Mouse (Mus musculus): ENCODE measurements around the gene Szrd1. TPM values are rescaled to one million over a fixed set of nuclear protein-coding genes. Genes with fewer than 3 reads are reported as not detected.

The Szrd1 gene
- polyA plus RNA-seq, 1 experiment from 2014 or later = 24.4 TPM

DNA sequence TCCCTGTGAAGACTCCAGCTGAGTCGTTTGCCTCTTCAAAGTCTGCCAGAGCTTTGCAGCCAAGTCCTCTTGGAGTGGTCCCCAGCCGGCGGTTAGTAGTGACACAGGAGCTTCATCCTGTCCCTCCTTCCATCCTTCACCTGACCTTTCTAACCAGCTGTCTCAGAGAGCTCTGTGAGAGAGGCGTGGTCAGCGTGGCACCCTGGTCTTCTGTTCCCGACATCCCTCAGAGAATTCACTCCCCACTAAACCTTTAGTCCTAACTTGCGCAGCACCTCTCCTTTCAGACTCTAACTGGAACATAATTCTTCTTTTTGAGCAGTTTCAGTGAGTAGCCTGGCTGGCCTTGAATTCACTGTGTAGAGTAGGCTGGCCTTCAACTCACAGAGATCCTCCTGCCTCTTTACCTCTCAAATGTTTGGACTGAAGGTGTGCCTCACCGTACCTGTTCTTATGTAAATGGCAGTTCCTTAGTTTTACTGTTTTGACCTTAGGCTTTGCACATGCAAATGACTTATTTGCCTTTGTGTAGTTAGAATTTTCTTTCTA is 26.2 kb upstream of the Szrd1 start:
- 88% methylated on average over 8 of the region's 8 CpGs for WGBS
- no peaks in the 10 kb centered on the region for H3K27me3 ChIP-seq (replicated peaks)
- H3K9ac ChIP-seq = no peak overlapping the region
- ATAC-seq (replicated peaks) = no peak
- H3K9me3 ChIP-seq = no peaks in the 10 kb centered on the region
- no peak overlapping the region for H3K27ac ChIP-seq
- H3K4me3 ChIP-seq = no peak overlapping the region
- H3K4me1 ChIP-seq = no peaks in the 10 kb centered on the region
- H3K36me3 ChIP-seq (replicated peaks) = peaks cover 15% of the 10 kb centered on the region
- H3K4me2 ChIP-seq = no peak overlapping the region

- Histone ChIP-seq H3K9me3 (no peaks in the 10 kb centered on the region), H3K4me2 (no peak overlapping the region), H3K4me3 (no peak overlapping the region), H3K36me3 (replicated peaks) (peaks cover 6% of the 10 kb centered on the region; the same call in 1 of the 2 replicates), H3K27me3 (replicated peaks) (no peaks in the 10 kb centered on the region), H3K9ac (no peak overlapping the region), H3K4me1 (no peaks in the 10 kb centered on the region; the same call in 1 of the 2 replicates), H3K27ac (no peak overlapping the region)
- WGBS = 96% methylated on average over 5 of the region's 5 CpGs
- ATAC-seq (replicated peaks) = no peak
These were observed 24.2 kb upstream of the Szrd1 start for GRCm38 (mm10) chr4:141163729-141164128.

- H3K27me3 ChIP-seq (replicated peaks) = no peaks in the 10 kb centered on the region
- no peak overlapping the region for H3K4me3 ChIP-seq
- H3K27ac ChIP-seq = no peak overlapping the region
- H3K9ac ChIP-seq = no peak overlapping the region
- no peak overlapping the region for H3K4me2 ChIP-seq
- 93% methylated on average over 6 of the region's 6 CpGs for WGBS
- no peaks in the 10 kb centered on the region for H3K36me3 ChIP-seq (replicated peaks)
- no peak for ATAC-seq (replicated peaks)
- no peaks in the 10 kb centered on the region for H3K9me3 ChIP-seq
- H3K4me1 ChIP-seq = peaks cover 4% of the 10 kb centered on the region
These were observed 22.2 kb upstream of the Szrd1 start for GRCm38 (mm10) chr4:141161699-141162208.

GRCm38 (mm10) chr4:141160193-141160592 is 20.6 kb upstream of the Szrd1 start:
- H3K4me3 ChIP-seq = no peak overlapping the region
- H3K9ac ChIP-seq = no peak overlapping the region
- no peak overlapping the region for H3K27ac ChIP-seq
- no peaks in the 10 kb centered on the region for H3K27me3 ChIP-seq (replicated peaks)
- WGBS = 92% methylated on average over 4 of the region's 4 CpGs
- no peak overlapping the region for H3K4me2 ChIP-seq
- ATAC-seq (replicated peaks) = no peak
- H3K36me3 ChIP-seq (replicated peaks) = no peaks in the 10 kb centered on the region
- H3K4me1 ChIP-seq = peaks cover 4% of the 10 kb centered on the region
- no peaks in the 10 kb centered on the region for H3K9me3 ChIP-seq

- H3K4me3 ChIP-seq = no peak overlapping the region
- H3K9me3 ChIP-seq = no peaks in the 10 kb centered on the region
- 82% methylated on average over 5 of the region's 5 CpGs for WGBS
- H3K9ac ChIP-seq = no peak overlapping the region
- H3K27ac ChIP-seq = no peak overlapping the region
- H3K36me3 ChIP-seq (replicated peaks) = no peaks in the 10 kb centered on the region
- no peak overlapping the region for H3K4me2 ChIP-seq
- H3K27me3 ChIP-seq (replicated peaks) = no peaks in the 10 kb centered on the region
- ATAC-seq (replicated peaks) = no peak
- H3K4me1 ChIP-seq = peaks cover 4% of the 10 kb centered on the region
These were observed 20.1 kb upstream of the Szrd1 start for GRCm38 (mm10) chr4:141159666-141160065.

DNA sequence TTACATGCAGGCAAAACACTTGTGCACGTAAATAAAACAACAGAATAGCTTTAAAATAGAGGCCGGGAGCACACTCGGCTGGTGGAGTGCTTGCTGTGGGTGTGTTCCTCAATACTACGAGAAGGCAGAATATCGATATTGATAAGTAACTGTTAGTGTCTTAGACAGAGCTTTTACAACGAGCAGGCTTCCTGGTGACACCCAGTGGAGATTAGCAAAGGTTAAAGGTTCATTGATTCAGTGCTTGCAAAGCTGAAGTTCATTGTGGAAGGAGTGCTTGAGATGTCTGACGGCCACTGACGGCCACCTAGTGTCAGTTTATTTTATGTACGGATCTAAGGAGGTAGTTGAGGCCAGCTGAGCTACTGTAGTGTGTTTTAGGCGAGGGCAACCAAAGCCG is 19.5 kb upstream of the Szrd1 start:
- Histone ChIP-seq H3K9ac (no peak overlapping the region), H3K4me2 (no peak overlapping the region), H3K27ac (no peak overlapping the region), H3K9me3 (no peaks in the 10 kb centered on the region), H3K4me3 (no peak overlapping the region), H3K36me3 (replicated peaks) (no peaks in the 10 kb centered on the region), H3K27me3 (replicated peaks) (no peaks in the 10 kb centered on the region), H3K4me1 (peaks cover 4% of the 10 kb centered on the region)
- ATAC-seq (replicated peaks) = no peak
- WGBS = 57% methylated on average over 11 of the region's 11 CpGs

DNA sequence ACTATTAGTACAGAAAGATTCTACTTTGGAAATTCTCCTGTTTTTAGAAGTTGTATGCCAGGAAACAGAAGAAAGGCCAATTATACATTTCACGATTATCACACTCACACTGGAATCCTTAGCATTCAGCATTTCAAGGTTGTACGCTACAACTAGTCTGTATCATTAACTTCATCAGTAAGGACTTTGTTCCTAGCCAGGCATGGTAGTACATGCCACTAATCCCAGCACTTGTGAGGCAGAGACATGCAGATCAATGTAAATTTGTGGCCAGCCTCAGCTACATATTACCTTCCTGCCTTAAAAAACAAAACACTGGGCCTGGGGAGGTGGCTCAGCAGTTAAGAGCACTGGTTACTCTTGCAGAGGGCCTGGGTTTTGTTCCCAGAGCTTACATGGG is 19.0 kb upstream of the Szrd1 start:
- Histone ChIP-seq H3K9me3 (no peaks in the 10 kb centered on the region), H3K4me2 (no peak overlapping the region), H3K27me3 (replicated peaks) (no peaks in the 10 kb centered on the region), H3K4me3 (no peak overlapping the region), H3K27ac (no peak overlapping the region), H3K4me1 (peaks cover 4% of the 10 kb centered on the region), H3K36me3 (replicated peaks) (no peaks in the 10 kb centered on the region), H3K9ac (no peak overlapping the region)
- WGBS = 95% methylated on average over 2 of the region's 2 CpGs
- no peak for ATAC-seq (replicated peaks)

GRCm38 (mm10) chr4:141157485-141157884 is 17.9 kb upstream of the Szrd1 start:
- peaks cover 7% of the 10 kb centered on the region for H3K4me1 ChIP-seq
- no peak overlapping the region for H3K4me3 ChIP-seq
- H3K27me3 ChIP-seq (replicated peaks) = no peaks in the 10 kb centered on the region
- H3K9ac ChIP-seq = no peak overlapping the region
- H3K4me2 ChIP-seq = no peak overlapping the region
- H3K9me3 ChIP-seq = no peaks in the 10 kb centered on the region
- H3K36me3 ChIP-seq (replicated peaks) = no peaks in the 10 kb centered on the region
- WGBS = 86% methylated on average over 4 of the region's 4 CpGs
- no peak overlapping the region for H3K27ac ChIP-seq
- no peak for ATAC-seq (replicated peaks)

DNA sequence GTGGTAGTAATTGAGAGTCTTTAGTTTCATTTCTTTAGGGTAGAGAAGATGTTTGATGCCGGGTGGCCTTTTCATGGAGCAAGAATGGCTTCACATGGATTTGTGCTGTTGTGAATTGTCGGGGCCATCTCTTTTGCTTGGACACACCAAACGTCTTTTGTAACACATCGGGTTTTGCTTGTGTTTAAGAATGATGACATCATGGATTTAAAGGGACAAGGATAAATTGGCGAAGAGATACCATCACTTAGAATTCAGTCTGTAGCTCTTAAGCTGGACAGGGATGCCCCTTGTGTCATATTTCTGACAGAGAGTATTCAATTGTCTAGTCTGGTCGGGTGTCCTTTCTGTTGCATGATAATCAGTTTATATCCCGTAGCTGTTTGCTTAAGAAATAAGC is 9.5 kb upstream of the Szrd1 start:
- 10% methylated on average over 7 of the region's 7 CpGs for WGBS
- H3K36me3 ChIP-seq (replicated peaks) = no peaks in the 10 kb centered on the region
- H3K9ac ChIP-seq = peak overlapping the region; percentile 75
- H3K27me3 ChIP-seq (replicated peaks) = no peaks in the 10 kb centered on the region
- no peak for ATAC-seq (replicated peaks)
- peak overlapping the region; percentile 71 for H3K4me2 ChIP-seq
- no peaks in the 10 kb centered on the region for H3K9me3 ChIP-seq
- H3K27ac ChIP-seq = peak overlapping the region; percentile 82; the same call in 1 of the 2 replicates
- peaks cover 34% of the 10 kb centered on the region for H3K4me1 ChIP-seq
- H3K4me3 ChIP-seq = peak overlapping the region; percentile 63

DNA sequence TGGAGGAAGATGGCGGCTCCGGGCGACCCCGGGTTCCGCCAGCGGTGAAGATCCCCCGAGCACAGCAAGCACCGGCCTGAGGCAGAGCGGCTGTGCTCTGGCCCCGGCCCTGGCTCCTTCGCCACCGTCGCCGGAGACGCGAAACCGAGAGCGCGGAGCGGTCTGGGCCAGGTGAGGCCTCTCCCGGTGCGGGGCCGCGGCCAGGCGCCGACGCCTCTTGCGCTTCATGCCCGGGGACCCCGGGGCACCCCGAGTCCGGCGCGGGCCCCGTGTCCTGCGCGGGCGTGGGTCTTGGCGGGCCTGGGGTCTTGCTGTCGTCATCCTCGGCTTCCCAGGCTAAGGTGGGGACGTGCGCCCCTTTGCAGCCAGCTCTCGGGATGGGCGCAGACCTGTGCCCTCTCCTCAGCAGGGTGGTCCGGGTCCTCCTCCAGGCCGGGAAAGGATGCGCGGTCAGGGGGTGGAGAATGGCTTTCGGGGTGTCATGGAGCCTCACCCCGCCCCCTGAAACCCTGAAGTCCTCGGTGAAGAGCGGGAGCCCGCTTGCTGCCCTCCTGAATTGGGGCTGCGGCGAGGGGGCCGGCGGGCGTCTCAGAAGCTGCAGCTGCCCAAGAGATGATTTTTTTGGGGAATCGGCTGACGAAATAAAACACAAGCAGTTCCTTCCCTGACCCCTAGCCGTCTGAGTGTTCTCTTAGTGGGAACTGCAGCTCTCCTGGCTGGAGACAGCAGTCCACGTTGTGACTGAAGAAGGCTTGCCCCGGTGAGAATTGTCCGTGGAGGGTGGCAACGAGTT is 8.6 kb upstream of the Szrd1 start:
- Histone ChIP-seq H3K27ac (peak overlapping the region; percentile 82), H3K4me1 (peaks cover 34% of the 10 kb centered on the region), H3K27me3 (replicated peaks) (no peaks in the 10 kb centered on the region), H3K36me3 (replicated peaks) (no peaks in the 10 kb centered on the region), H3K4me2 (peak overlapping the region; percentile 71), H3K9ac (peak overlapping the region; percentile 75), H3K9me3 (no peaks in the 10 kb centered on the region), H3K4me3 (peak overlapping the region; percentile 63)
- ATAC-seq (replicated peaks) = peak; percentile 86
- under 1% methylated on average over 66 of the region's 66 CpGs for WGBS

DNA sequence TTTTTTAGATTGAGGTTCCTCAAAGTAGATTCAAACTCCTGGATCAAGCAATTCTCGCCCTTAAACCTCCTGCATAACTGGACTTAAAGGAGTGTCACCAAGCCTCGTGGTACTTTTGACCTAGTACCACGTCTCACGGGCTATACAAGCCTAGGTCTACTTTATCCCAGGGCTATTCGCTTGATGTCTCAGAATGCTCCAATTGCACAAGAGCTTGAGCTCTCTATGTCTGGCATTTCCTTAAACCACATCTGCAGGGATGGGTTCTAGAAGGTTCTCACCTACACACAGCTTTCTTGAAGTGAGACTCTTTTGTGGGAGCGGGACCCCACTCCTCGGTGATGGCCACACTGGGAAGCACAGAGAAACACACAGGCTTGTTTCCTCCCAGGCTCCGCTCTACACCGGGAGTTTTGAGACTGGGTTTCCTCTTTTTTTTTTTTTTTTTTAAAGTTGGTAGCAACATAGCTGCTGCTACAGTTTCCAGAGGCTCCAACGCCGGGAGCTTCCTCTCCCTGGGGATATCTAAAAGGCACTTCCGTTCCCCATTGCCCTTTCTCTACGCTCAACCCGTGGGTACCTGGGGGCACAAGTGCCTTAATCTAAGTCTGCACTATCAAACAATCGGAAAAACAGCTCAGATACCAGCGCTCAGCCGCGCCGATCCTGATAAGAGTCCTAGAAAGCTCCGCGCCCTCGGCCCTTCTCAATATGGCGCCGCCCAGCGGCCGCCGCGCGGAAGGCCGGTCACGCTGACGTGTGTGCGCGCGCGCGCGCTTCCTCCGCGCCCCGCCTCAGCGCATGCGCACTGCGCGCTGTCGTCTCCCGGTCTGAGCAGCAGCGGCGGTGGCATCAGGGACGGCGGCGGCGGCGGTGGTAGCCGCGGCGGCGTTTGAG is 7.8 kb upstream of the Szrd1 start, which contains the start of gene Fbxo42:
Fbxo42 (plus strand) TSS at position 802 of the 897 bp plus-strand sequence.
- 8% methylated on average over 58 of the region's 58 CpGs for WGBS
- H3K27ac ChIP-seq = peak within 1 kb of the TSS; percentile 82
- no peaks in the 10 kb centered on the region for H3K9me3 ChIP-seq
- peak; percentile 71 for ATAC-seq (replicated peaks)
- no peaks in the 10 kb centered on the region for H3K36me3 ChIP-seq (replicated peaks)
- peak within 1 kb of the TSS; percentile 75 for H3K9ac ChIP-seq
- H3K4me3 ChIP-seq = peak within 1 kb of the TSS; percentile 63
- peak within 1 kb of the TSS; percentile 71 for H3K4me2 ChIP-seq
- H3K4me1 ChIP-seq = peaks cover 34% of the 10 kb centered on the region
- no peaks in the 10 kb centered on the region for H3K27me3 ChIP-seq (replicated peaks)

DNA sequence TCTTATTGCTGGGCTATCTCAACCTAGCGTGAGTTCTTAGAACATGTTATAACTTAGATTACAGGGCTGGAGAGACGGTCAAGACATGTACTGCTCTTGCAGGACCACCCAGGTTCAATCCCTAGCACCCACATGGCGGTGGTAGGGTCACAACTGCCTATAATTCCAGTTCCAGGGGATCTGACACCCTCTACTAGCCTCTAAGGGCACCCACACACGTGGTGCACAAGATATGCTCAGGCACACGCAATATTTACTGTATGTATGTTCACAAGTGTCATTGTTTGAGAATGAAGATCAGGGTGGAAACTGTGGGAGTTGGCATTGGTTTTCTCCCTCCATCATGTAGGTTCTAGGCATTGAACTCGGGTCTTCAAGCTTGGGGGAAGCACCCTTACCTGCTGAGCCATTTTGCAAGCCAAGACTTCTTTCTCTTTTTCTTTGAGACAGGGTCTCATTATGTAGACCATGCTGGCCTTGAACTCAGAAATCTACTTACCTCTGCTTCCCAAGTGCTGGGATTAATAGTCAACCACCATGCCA is 7.0 kb upstream of the Szrd1 start:
- Histone ChIP-seq H3K4me3 (no peak overlapping the region), H3K4me1 (peaks cover 35% of the 10 kb centered on the region), H3K9ac (no peak overlapping the region), H3K27me3 (replicated peaks) (no peaks in the 10 kb centered on the region), H3K36me3 (replicated peaks) (no peaks in the 10 kb centered on the region), H3K27ac (no peak overlapping the region), H3K4me2 (0 out of 2 replicates have a peak overlapping the region, but pooled peaks have one; percentile 71), H3K9me3 (no peaks in the 10 kb centered on the region)
- no peak for ATAC-seq (replicated peaks)
- 96% methylated on average over 6 of the region's 6 CpGs for WGBS
